Mouse (Mus musculus) embryonic fibroblast, embryonic 13.5 days (primary cell): Measurements from ENCODE around the gene Gm49394.

Experiments
- CTCF ChIP-seq: IDR thresholded peaks from 2 replicates; pipeline ENCODE4 v1.5.1; 2011; ENCODE audit warnings: mild to moderate bottlenecking, control low read depth, low read length, moderate library complexity, borderline replicate concordance; ENCODE audit not compliant: insufficient read depth
- POLR2A ChIP-seq: IDR thresholded peaks from 2 replicates; pipeline ENCODE4 v1.6.1; 2011; ENCODE audit warnings: low read depth, mild to moderate bottlenecking, control low read depth, low read length, moderate library complexity

GRCm38 (mm10) chr7:142668328-142668727, 1.4 kb downstream of the Gm49394 start:
- TF ChIP-seq CTCF, result no peak
- TF ChIP-seq POLR2A, result no peak
